Mouse (Mus musculus) v-Abl transformed pro-B cells (cell line): ENCODE results near the gene Apba1.

Experiments
- in situ Hi-C, 2 experiments: fragments of 400-800 bp; cut with MboI; formaldehyde crosslinking; loops; one replicate each; pipeline ENCODE4 v1.15.1; 2025; ENCODE audit not compliant: unreplicated experiment in 2 of 2

The Apba1 gene

GRCm38 (mm10) chr19:23803221-23803870 lies 44.7 kb downstream of the Apba1 start:
- in situ Hi-C loops, result no loop called here

GRCm38 (mm10) chr19:23806796-23807195 lies 48.1 kb downstream of the Apba1 start:
- in situ Hi-C loops, result no loop called here

- in situ Hi-C loops, result no loop called here
These were observed 48.7 kb downstream of the Apba1 start for GRCm38 (mm10) chr19:23807371-23807770.

DNA sequence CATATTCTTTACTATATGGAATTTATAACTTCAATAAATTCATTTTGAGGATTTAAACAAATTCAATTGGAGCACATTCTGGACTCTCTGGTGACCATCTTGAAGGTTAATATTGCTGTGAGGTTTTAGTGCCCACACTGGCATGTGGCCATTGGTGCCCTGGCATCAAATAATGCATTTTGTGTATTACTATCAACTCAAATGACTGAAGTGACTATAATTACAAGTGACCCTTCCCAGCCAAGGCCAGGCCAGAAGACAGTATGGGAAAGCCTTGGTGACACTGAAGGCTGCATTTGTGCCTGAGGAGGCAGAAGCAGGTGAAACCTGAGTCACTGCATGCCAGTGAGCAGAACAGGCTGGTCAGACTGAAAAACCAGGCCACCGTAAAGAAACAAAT lies 50.5 kb downstream of the Apba1 start:
- in situ Hi-C loops, result no loop called here

- in situ Hi-C loops, result no loop called here
These were observed 51.8 kb downstream of the Apba1 start for GRCm38 (mm10) chr19:23810512-23810911.

DNA sequence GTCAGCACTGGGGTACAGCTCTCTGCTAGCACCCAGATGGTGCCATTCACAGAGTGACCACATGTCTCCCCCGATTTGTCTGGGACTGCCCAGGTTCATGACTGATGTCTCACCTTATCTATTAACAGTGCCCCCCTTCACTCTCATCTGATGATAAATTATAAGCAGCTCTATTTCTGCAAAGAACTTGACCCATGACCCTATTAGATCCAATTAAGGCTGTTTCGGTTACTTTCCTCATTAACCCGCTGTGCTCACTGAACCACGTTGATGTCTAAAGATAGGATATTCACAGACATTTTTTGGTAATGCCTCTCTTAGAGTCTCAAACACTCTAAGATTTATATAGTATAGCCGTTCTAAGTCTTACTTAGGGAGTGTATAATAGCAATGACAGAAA lies 52.3 kb downstream of the Apba1 start:
- in situ Hi-C loops, result no loop called here

DNA sequence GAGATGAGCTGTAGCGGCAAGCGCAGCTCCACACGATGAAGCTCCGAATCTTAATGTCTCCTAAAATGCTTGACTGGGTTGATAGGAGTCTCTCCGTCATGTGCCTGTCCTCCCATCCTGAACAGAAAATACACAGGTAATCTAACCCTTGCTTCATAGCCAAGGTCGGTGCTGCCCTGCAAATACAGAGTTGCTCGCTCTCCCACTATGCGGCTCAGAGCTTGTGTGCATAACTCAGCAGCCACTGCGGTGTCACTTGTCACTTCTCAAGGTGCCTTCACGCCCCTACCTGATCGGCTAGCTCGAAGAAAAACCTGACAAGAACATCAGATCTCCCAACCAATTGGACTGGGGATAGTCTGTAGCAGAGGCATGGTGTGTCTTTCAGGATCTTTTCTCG lies 58.1 kb downstream of the Apba1 start:
- in situ Hi-C loops, result no loop called here

- in situ Hi-C loops, result no loop called here
These were observed 58.5 kb downstream of the Apba1 start for GRCm38 (mm10) chr19:23817196-23817595.

GRCm38 (mm10) chr19:23819882-23820281 lies 61.2 kb downstream of the Apba1 start:
- in situ Hi-C loops, result no loop called here

DNA sequence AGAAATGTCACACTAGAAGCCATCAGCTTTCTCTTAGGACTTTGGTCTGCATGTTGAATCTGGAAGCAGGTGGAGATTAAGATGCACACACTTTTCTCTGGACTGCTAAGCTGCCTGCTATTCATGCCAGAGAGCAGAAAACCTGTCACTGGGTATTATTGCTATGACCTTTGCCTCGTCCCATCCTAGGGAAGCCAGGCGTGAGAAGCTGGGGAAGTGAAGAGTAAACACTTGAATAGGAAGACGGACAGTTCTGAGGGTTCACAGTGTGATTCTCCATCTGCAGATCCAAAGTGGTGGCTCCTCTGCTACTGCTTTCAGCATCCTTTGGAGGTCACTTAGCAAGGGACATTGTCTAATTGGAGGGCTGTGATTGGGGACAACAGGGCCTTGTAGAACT lies 63.8 kb downstream of the Apba1 start:
- in situ Hi-C loops, result no loop called here

- in situ Hi-C loops, result no loop called here
These were observed 64.8 kb downstream of the Apba1 start for GRCm38 (mm10) chr19:23823533-23823932.

- in situ Hi-C loops, result no loop called here
These were observed 67.6 kb downstream of the Apba1 start for GRCm38 (mm10) chr19:23826251-23826650.

DNA sequence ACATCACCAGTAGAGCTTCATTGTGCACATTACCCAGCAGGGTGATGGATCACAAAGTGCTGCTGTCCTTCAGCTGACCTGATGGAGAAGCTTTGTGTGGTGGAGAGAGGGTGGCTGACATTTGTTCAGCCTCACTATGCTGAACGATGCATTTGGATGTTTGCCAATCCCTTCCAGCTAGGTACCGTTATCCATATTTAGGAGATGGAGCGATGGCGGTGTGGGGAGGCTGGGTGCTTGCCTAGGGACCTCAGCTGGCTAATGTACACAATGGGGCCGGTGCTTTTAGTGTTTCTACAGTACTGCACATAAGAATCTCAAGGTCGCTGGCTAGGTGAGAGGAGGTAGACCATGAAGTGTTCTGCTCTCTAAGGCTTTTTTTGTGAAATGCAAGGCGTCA lies 72.1 kb downstream of the Apba1 start:
- in situ Hi-C loops, result no loop called here

GRCm38 (mm10) chr19:23833685-23834682 lies 75.3 kb downstream of the Apba1 start:
- in situ Hi-C loops, result no loop called here

DNA sequence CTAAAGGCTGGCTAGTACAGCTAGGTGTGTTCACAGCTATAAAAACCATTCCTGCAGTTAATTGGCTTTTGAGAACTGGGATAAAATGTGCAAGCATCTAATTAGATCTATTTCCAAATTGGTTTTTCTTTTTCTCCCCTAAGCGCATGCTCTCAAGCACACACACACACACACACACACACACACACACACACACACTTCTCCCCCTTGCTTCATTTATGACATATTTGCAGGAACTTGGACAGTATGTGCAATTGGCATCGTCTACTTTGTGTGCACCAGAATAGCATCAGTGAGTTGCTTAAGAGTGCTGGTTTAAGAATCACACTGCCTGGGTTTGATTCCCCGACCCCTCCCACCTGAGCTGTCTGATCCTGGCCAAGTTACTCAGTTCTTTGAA lies 76.0 kb downstream of the Apba1 start:
- in situ Hi-C loops, result no loop called here

GRCm38 (mm10) chr19:23855832-23856231 lies 97.1 kb downstream of the Apba1 start:
- in situ Hi-C loops, result loop anchor here (5.0 to 25.0 kb wide), 2 partner anchors 416 to 1031 kb away; partner anchors contain the start of gene Gm10053 (in 1 of the 2)

GRCm38 (mm10) chr19:23858091-23858490 lies 99.4 kb downstream of the Apba1 start:
- in situ Hi-C loops, result loop anchor here (5.0 to 25.0 kb wide), 2 partner anchors 414 to 1029 kb away; partner anchors contain the start of gene Gm10053 (in 1 of the 2)

- in situ Hi-C loops, result loop anchor here (5.0 to 25.0 kb wide), 2 partner anchors 414 to 1029 kb away; partner anchors contain the start of gene Gm10053 (in 1 of the 2)
These were observed 100.1 kb downstream of the Apba1 start for GRCm38 (mm10) chr19:23858781-23859180.

DNA sequence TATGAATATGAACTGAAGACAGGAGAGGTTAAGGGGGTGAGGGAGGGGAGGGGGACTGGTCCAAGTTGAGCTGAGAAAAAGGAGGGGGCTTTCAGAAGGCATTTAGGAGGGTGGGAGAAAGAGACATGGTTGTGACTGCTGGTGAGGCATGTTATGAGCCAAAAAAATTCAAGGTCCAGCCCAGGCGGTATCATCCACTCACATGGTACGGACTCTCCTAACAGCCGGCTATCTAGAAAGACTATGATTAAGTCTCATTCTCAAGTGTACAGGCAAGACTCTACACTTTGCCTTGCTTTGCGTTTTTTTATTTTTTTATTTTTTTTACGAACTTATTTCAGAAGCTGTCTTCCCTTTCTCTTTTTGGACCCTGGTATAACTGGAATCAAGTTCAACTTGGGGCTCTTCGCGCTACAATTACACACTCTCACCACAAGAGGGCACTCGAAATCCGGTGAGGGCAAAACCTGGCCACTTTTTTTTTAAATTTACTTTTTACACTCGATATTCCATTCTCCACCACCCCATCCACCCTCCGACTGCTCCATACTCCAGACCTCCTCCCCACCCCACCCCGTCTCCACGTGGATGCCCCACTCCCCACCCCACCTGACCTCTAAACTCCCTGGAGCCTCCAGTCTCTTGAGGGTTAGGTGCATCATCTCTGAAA lies 101.6 kb downstream of the Apba1 start:
- in situ Hi-C loops, result loop anchor here in 1 of 2 experiments (25.0 kb wide), 1 partner anchor 1027 kb away; the partner anchor contains the start of gene Gm10053

DNA sequence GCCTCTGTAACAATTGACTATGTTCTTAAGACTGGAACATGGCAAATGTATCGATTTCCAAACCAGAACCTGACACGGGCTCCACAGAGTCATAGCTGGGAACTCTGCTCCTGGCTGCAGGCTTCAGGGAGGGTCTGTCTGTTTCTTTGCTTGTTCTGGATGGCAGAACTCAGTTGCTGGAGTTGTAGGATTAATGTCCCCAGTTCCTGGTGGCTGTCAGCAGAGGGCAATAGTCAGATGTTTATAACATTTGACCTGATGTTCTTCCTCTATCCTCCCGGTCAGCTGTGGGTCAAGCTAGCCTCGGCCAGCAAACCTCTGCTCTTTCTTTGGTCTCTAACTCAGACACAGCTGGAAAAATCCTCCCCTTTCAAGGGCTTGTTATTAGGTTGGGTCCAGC lies 104.0 kb downstream of the Apba1 start:
- in situ Hi-C loops, result loop anchor here in 1 of 2 experiments (25.0 kb wide), 1 partner anchor 1025 kb away; the partner anchor contains the start of gene Gm10053

DNA sequence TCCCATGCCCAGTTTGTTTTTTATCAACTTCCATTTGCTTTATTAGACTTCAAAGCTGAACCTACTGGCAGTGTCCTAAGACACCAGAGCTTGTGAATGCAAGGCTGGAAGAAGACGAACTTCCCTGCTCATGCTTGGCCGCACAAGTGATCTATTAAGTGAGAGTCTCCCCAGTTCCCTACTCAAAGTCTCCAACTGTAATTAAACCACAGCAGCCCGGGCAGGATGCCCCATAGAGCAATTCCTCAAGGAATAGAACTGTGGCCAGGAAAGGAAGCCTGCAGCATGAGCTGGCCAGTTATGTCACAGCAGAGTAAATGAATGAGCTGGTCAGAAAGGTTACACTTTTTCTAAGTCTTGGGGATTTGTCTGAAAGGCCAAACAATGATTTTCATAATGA lies 105.3 kb downstream of the Apba1 start:
- in situ Hi-C loops, result loop anchor here in 1 of 2 experiments (25.0 kb wide), 1 partner anchor 1023 kb away; the partner anchor contains the start of gene Gm10053
